Comparison of ENCODE assay signal across 8 mouse cellular contexts in the genomic region with DNA sequence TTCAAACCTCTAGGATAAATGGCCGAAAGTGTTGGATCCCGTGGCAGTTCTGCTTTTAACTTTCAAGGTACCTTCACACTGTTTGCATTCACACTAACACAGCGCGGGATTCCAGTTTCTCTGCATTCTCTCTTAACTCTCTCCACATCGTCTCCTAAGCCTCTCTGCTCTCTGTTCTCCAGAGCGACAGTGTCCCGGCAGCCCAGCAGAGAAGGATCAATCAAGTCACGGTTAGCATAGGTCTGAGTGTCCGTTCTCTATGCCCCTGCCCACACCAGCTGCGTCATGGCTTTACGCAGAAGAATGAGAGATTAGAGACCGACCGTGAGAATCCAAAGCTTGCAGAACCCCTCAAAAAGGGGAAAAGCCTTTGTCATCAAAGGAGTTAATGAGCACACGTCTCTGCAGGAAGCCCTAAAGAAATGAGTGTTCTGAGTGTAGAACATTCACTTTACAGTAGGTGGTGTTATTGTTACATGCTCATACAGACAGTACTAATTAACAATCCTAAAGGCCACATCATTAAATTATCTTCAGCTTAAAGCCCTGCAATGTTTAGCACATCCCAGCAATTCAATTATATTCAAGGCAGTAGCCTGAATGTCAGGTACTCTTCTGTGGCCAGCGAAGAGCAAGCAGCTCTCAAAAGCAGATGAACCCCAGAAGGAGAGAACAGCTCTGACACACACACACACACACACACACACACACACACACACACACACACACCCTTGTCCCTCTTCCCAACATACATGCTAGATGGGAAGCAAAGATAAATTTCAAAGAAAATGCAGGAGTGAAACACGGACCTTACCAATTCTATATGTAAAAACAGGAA.
DNase-seq lines count a peak whose midpoint lies in the region; ATAC-seq and TF ChIP-seq lines count a peak whose summit lies in the region.

No protein-coding gene starts in this region.

- H3K27me3 ChIP-seq in heart, embryonic 16.5 days (ENCODE audit: control insufficient read depth, insufficient read depth, low read length) = no peaks in the 10 kb centered on the region
- H3K27me3 ChIP-seq in hindbrain, embryonic 10.5 days (ENCODE audit: insufficient read depth, poor library complexity, severe bottlenecking) = peaks cover 4% of the 10 kb centered on the region; the same call in 1 of the 2 replicates
- no peaks in the 10 kb centered on the region for H3K27me3 ChIP-seq in midbrain, embryonic 14.5 days (ENCODE audit: control insufficient read depth, insufficient read depth, low read length)

- 0 out of 2 replicates have a peak, but pooled peaks have one; percentile 17 for TF ChIP-seq CTCF in brain, embryonic 14.5 days (IDR thresholded peaks at IDR 0.05; ENCODE audit: borderline replicate concordance, extremely low read depth, insufficient read depth, insufficient read length)

- H3K9me3 ChIP-seq in heart, embryonic 16.5 days (replicated peaks; ENCODE audit: control insufficient read depth, low read length) = no peaks in the 10 kb centered on the region
- no peaks in the 10 kb centered on the region for H3K9me3 ChIP-seq in hindbrain, embryonic 10.5 days
- no peaks in the 10 kb centered on the region for H3K9me3 ChIP-seq in midbrain, embryonic 14.5 days (ENCODE audit: control insufficient read depth, low read length)

- no peak overlapping the region for H3K4me3 ChIP-seq in heart, embryonic 16.5 days (ENCODE audit: low read length)
- H3K4me3 ChIP-seq in hindbrain, embryonic 10.5 days = no peak overlapping the region
- H3K4me3 ChIP-seq in midbrain, embryonic 14.5 days (replicated peaks; ENCODE audit: low read depth, low read length) = peak overlapping the region; percentile 19

- TF ChIP-seq POLR2A in brain, embryonic 14.5 days (IDR thresholded peaks at IDR 0.05; ENCODE audit: borderline replicate concordance, extremely low read depth, insufficient read depth, insufficient read length, poor library complexity, severe bottlenecking) = no peak

- no peaks in the 10 kb centered on the region for H3K4me1 ChIP-seq in heart, embryonic 16.5 days (ENCODE audit: control insufficient read depth, insufficient read depth, low read length)
- peaks cover 28% of the 10 kb centered on the region for H3K4me1 ChIP-seq in hindbrain, embryonic 10.5 days (replicated peaks)
- peaks cover 10% of the 10 kb centered on the region; the same call in 1 of the 2 replicates for H3K4me1 ChIP-seq in midbrain, embryonic 14.5 days (ENCODE audit: control insufficient read depth, insufficient read depth, low read length)

- H3K9ac ChIP-seq in heart, embryonic 16.5 days (ENCODE audit: low read length) = no peak overlapping the region
- no peak overlapping the region; the same call in 1 of the 2 replicates for H3K9ac ChIP-seq in midbrain, embryonic 14.5 days (replicated peaks; ENCODE audit: low read length)

- DNase-seq in heart, postnatal 10 days = no peak
- peak; percentile 86 for DNase-seq in brain, embryonic 14.5 days (ENCODE audit: low read depth)
- no peak for DNase-seq in hindbrain, embryonic 10.5 days (ENCODE audit: low spot score)
- DNase-seq in midbrain, embryonic 14.5 days = peak; percentile 68
- no peak for DNase-seq in urinary bladder, postnatal 10 days (ENCODE audit: low spot score)
- DNase-seq in cerebellum, postnatal 4 days (ENCODE audit: low spot score in 2 of 2) = no peak
- DNase-seq in cerebellum, adult 11-12 months = no peak

- H3K36me3 ChIP-seq in heart, embryonic 16.5 days (ENCODE audit: control insufficient read depth, insufficient read depth) = no peaks in the 10 kb centered on the region
- H3K36me3 ChIP-seq in hindbrain, embryonic 10.5 days = no peaks in the 10 kb centered on the region
- no peaks in the 10 kb centered on the region for H3K36me3 ChIP-seq in midbrain, embryonic 14.5 days (ENCODE audit: control insufficient read depth, insufficient read depth, low read length)

- H3K4me2 ChIP-seq in heart, embryonic 16.5 days (ENCODE audit: low read depth, low read length) = peak overlapping the region; percentile 30
- H3K4me2 ChIP-seq in midbrain, embryonic 14.5 days (ENCODE audit: low read length) = peak overlapping the region; percentile 52

- intact Hi-C loops in heart, postnatal 10 days (cut with DNase I) = loop anchor here (2.0 to 10.0 kb wide), 5 partner anchors 71 to 769 kb away; no protein-coding TSS in a partner anchor

- H3K27ac ChIP-seq in heart, embryonic 16.5 days (ENCODE audit: low read length) = no peak overlapping the region
- H3K27ac ChIP-seq in hindbrain, embryonic 10.5 days = peak overlapping the region; percentile 66; the same call in 1 of the 2 replicates
- no peak overlapping the region for H3K27ac ChIP-seq in midbrain, embryonic 14.5 days (replicated peaks; ENCODE audit: low read depth, low read length)

- peak; percentile 42; the same call in 1 of the 2 replicates for ATAC-seq in heart, embryonic 16.5 days (replicated peaks; ENCODE audit: extremely low read depth, insufficient read depth, low FRiP score)
- peak; percentile 65 for ATAC-seq in midbrain, embryonic 14.5 days (ENCODE audit: low FRiP score, low TSS enrichment)

- WGBS in heart, embryonic 16.5 days = 48% methylated on average over 16 of the region's 16 CpGs
- WGBS in hindbrain, embryonic 10.5 days = 45% methylated on average over 16 of the region's 16 CpGs
- 19% methylated on average over 16 of the region's 16 CpGs for WGBS in midbrain, embryonic 14.5 days

Comparison
In these comparisons a context has a peak if more than half of its experiments do, and no peak if none do; other contexts are left out.
1. DNase-seq: peak in brain, embryonic 14.5 days (single experiment) and midbrain, embryonic 14.5 days (single experiment); none in heart, postnatal 10 days (0 of 2), hindbrain, embryonic 10.5 days (single experiment), urinary bladder, postnatal 10 days (single experiment), cerebellum, postnatal 4 days (0 of 2) and cerebellum, adult 11-12 months (single experiment).